Mouse (Mus musculus): ENCODE measurements around the gene Hsd17b3. TPM values are rescaled to one million over a fixed set of nuclear protein-coding genes. Genes with fewer than 3 reads are reported as not detected.

The Hsd17b3 gene
- polyA plus RNA-seq, 1 experiment from 2014 or later, result not detected

GRCm38 (mm10) chr13:64011157-64011556 is 77.9 kb downstream of the Hsd17b3 start:
- Histone ChIP-seq H3K36me3 (no peaks in the 10 kb centered on the region), H3K9ac (no peak overlapping the region), H3K4me1 (replicated peaks) (no peaks in the 10 kb centered on the region), H3K9me3 (no peaks in the 10 kb centered on the region), H3K27me3 (no peaks in the 10 kb centered on the region), H3K27ac (no peak overlapping the region), H3K4me2 (no peak overlapping the region), H3K4me3 (no peak overlapping the region)
- ATAC-seq (ENCODE audit: low FRiP score), result no peak
- WGBS, result 94% methylated on average over 4 of the region's 4 CpGs

Other genes with a start within 250 kb of the Hsd17b3 start
- gene Slc35d2, start 40.1 kb upstream of the Hsd17b3 start, polyA plus RNA-seq (2015; fragmentation: Nextera tagmentation; extraction: Ambion mirVana), result 2.5 and 3.1 TPM in 2 replicates
- gene Zfp367, start 64.0 kb upstream of the Hsd17b3 start, polyA plus RNA-seq (2015; fragmentation: Nextera tagmentation; extraction: Ambion mirVana), result 5.7 and 6.6 TPM in 2 replicates
- gene Habp4, start 72.6 kb upstream of the Hsd17b3 start, polyA plus RNA-seq (2015; fragmentation: Nextera tagmentation; extraction: Ambion mirVana), result 28.9 and 29.9 TPM in 2 replicates
- gene Cdc14b, start 186.1 kb upstream of the Hsd17b3 start, polyA plus RNA-seq (2015; fragmentation: Nextera tagmentation; extraction: Ambion mirVana), result 4.2 and 4.3 TPM in 2 replicates
- gene Aaed1, start 223.5 kb upstream of the Hsd17b3 start, polyA plus RNA-seq (2015; fragmentation: Nextera tagmentation; extraction: Ambion mirVana), result 15.8 and 16.7 TPM in 2 replicates